Mouse (Mus musculus): ENCODE results near the gene Vps37d.

DNA sequence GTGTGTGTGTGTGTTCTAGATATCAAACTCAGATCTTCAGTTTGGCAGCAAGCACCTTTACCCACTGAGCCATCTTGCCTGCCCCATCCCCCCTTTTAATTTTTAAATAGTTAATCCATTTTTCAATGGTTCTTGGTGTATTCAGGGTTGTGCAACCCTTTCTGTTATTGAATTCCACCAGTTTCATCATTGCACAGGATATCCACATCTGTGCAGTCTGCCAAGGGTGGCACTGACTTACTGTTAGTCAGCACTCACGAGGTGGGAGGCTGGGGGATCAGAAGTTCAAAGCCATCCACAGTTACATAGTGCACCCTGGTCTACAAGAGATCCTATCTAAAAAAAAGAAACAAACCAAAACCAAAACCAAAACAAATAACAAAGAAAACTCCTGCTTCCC is 22.9 kb upstream of the Vps37d start:
- no peak for TF ChIP-seq CTCF (conservative IDR thresholded peaks at IDR 0.05; ENCODE audit: low read length)
- TF ChIP-seq POU5F1 (IDR thresholded peaks at IDR 0.05; ENCODE audit: borderline replicate concordance, low read length), result no peak
- no peak for TF ChIP-seq NANOG (IDR thresholded peaks at IDR 0.05; ENCODE audit: borderline replicate concordance, low read length)

Data from E14TG2a.4 (cell line).